Mouse (Mus musculus): ENCODE data around the gene Tspan10. TPM values are rescaled to one million over a fixed set of nuclear protein-coding genes. Genes with fewer than 3 reads are reported as not detected.

Gene Tspan10
- polyA plus RNA-seq, 1 experiment from 2014 or later, result not detected

GRCm38 (mm10) chr11:120490291-120491046, 48.0 kb downstream of the Tspan10 start:
- Histone ChIP-seq H3K27me3 (ENCODE audit: low read depth, poor library complexity, severe bottlenecking) (no peaks in the 10 kb centered on the region), H3K4me1 (peaks cover 57% of the 10 kb centered on the region), H3K36me3 (peaks cover 72% of the 10 kb centered on the region), H3K9me3 (replicated peaks) (no peaks in the 10 kb centered on the region), H3K27ac (peak overlapping the region; percentile 90), H3K4me3 (peak overlapping the region; percentile 97)
- 34% methylated on average over 4 of the region's 4 CpGs for WGBS
- DNase-seq (ENCODE audit: low spot score), result no peak

- Histone ChIP-seq H3K9me3 (replicated peaks) (no peaks in the 10 kb centered on the region), H3K27me3 (ENCODE audit: low read depth, poor library complexity, severe bottlenecking) (no peaks in the 10 kb centered on the region), H3K36me3 (peaks cover 72% of the 10 kb centered on the region), H3K4me1 (peaks cover 51% of the 10 kb centered on the region), H3K27ac (peak within 1 kb of the TSS; percentile 90), H3K4me3 (peak within 1 kb of the TSS; percentile 97)
- peak; percentile 89 for DNase-seq (ENCODE audit: low spot score)
- under 1% methylated on average over 35 of the region's 35 CpGs for WGBS
These were observed 49.0 kb downstream of the Tspan10 start, which contains the start of gene Slc25a10 for GRCm38 (mm10) chr11:120491317-120492023. Gene Slc25a10, plus strand, starts transcription at chr11:120491840.

DNA sequence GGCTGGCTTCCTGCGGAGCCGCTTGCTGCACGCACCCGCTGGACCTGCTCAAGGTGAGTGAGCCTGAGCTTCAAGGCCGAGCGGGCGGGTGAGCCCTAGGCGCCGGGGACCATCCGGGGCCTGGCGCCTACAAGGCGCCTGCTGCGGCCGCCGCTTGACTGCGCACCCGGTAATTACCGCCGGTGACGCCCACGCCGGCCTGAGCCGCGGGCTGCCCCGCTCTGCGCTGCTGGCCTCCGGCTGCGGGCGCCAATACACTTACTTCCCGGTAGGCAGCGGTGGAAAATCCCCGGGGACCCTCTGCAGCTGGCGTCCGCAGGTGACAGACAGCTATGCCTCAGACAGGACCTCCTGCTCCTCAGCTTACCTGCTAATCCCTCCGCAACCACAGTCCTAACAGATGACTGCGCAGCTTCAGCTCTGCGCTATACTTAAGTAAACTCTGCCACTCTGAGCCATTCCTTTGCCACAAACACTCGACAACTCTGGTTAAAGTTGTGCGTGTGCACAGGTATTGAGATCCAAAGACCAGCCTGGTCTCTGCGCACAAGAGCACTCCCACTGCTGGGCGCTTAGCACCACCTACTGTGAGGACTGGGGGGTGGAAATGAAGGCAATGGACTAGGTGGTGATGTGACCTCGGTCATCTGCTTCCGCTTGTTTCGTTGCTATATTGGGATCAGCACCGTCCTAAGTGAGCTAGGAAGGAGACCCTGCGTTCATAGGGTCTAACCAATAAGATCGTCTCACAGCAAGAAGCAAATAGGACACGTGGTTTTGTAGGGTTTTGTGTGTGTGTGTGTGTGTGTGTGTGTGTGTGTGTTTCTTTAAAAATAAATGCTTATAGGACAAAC, 49.8 kb downstream of the Tspan10 start:
- peaks cover 72% of the 10 kb centered on the region for H3K36me3 ChIP-seq
- H3K4me1 ChIP-seq, result peaks cover 51% of the 10 kb centered on the region
- H3K9me3 ChIP-seq (replicated peaks), result no peaks in the 10 kb centered on the region
- no peaks in the 10 kb centered on the region for H3K27me3 ChIP-seq (ENCODE audit: low read depth, poor library complexity, severe bottlenecking)
- H3K4me3 ChIP-seq, result peak overlapping the region; percentile 97
- under 1% methylated on average over 48 of the region's 48 CpGs for WGBS
- H3K27ac ChIP-seq, result peak overlapping the region; percentile 90
- DNase-seq (ENCODE audit: low spot score), result peak; percentile 65

DNA sequence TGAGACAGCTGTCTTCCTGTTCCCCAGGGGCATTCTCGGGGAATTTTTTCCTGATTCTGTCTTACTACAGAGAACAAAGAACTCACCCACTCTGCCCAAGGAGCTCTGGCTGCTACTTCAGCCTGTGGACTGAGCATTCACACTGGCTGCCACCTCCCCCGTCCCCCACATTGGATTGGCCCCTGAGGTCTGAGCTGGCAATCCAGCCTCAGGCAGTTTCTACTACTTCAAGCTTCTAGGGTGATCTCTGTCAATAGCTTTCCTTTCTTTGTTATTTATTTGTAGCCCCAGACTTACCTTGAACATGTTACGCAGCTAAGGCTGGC, 50.4 kb downstream of the Tspan10 start:
- Histone ChIP-seq H3K27ac (peak overlapping the region; percentile 90), H3K4me1 (peaks cover 51% of the 10 kb centered on the region), H3K9me3 (replicated peaks) (no peaks in the 10 kb centered on the region), H3K36me3 (peaks cover 72% of the 10 kb centered on the region), H3K4me3 (peak overlapping the region; percentile 97), H3K27me3 (ENCODE audit: low read depth, poor library complexity, severe bottlenecking) (no peaks in the 10 kb centered on the region)
- 30% methylated on average over 3 of the region's 3 CpGs for WGBS
- DNase-seq (ENCODE audit: low spot score), result peak; percentile 60

DNA sequence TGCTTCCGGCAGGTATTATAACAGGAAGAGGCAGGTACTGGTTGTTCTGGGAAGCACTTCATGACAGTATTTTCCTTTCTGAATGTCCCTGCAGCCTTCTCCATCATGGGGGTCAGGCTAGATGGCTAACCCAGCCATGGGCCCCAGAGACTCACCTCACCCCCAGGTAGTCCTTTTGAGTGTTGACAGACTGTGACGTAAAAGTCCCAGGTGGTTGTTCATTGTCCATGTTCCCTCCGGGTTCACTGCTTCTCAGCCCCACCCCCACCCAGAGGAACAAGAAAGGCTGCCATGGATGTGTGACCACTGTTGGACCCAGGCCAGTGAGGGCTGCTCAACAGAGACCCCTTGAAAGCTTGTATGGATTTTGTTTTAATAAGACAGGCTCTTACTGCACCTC, 50.9 kb downstream of the Tspan10 start:
- Histone ChIP-seq H3K27me3 (ENCODE audit: low read depth, poor library complexity, severe bottlenecking) (no peaks in the 10 kb centered on the region), H3K27ac (peak overlapping the region; percentile 90), H3K9me3 (replicated peaks) (no peaks in the 10 kb centered on the region), H3K4me3 (peak overlapping the region; percentile 97), H3K4me1 (peaks cover 51% of the 10 kb centered on the region), H3K36me3 (peaks cover 72% of the 10 kb centered on the region)
- DNase-seq (ENCODE audit: low spot score), result no peak
- WGBS, result 81% methylated on average over 3 of the region's 3 CpGs

DNA sequence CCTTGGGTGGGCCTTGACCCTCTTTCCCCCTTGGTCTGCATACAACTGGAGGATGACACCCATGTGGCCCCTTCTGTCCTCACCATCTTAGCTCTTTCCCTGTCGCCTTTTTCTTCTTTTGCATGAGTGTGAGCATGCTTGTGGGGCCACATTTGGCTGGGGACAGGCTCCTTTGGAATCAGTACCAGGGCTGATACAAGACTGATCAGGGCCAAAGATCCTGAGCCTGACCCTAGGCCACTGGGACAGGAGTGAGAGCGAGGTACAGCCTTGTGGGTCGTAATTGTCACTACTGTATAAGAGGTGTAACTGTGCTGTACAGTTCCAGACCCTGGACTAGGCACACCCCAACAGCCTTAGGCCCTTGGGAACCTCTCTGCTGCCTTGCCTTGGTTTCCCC, 51.5 kb downstream of the Tspan10 start:
- H3K36me3 ChIP-seq, result peaks cover 72% of the 10 kb centered on the region
- H3K4me1 ChIP-seq, result peaks cover 51% of the 10 kb centered on the region
- no peaks in the 10 kb centered on the region for H3K27me3 ChIP-seq (ENCODE audit: low read depth, poor library complexity, severe bottlenecking)
- H3K4me3 ChIP-seq, result peak overlapping the region; percentile 97; the same call in 1 of the 2 replicates
- 82% methylated on average over 3 of the region's 3 CpGs for WGBS
- no peak for DNase-seq (ENCODE audit: low spot score)
- 0 out of 2 replicates have a peak overlapping the region, but pooled peaks have one; percentile 19 for H3K27ac ChIP-seq
- no peaks in the 10 kb centered on the region for H3K9me3 ChIP-seq (replicated peaks)

Other genes starting within 250 kb of the Tspan10 start
- 19.9 and 20.3 TPM in 2 replicates for gene Bahcc1, start 209.7 kb upstream of the Tspan10 start, polyA plus RNA-seq (2016; fragmentation: Nextera tagmentation; extraction: Ambion mirVana)
- gene Actg1, start 94.1 kb upstream of the Tspan10 start, polyA plus RNA-seq (2016; fragmentation: Nextera tagmentation; extraction: Ambion mirVana), result 3,099 and 3,197 TPM in 2 replicates
- 0.35 and 0.74 TPM in 2 replicates for gene Fscn2, start 81.1 kb upstream of the Tspan10 start, polyA plus RNA-seq (2016; fragmentation: Nextera tagmentation; extraction: Ambion mirVana)
- 34.2 and 40.6 TPM in 2 replicates for gene Faap100, start 63.9 kb upstream of the Tspan10 start, polyA plus RNA-seq (2016; fragmentation: Nextera tagmentation; extraction: Ambion mirVana)
- 55.7 and 56.8 TPM in 2 replicates for gene Nploc4, start 4.9 kb upstream of the Tspan10 start, polyA plus RNA-seq (2016; fragmentation: Nextera tagmentation; extraction: Ambion mirVana)
- gene Pde6g, start 10.9 kb downstream of the Tspan10 start, polyA plus RNA-seq (2016; fragmentation: Nextera tagmentation; extraction: Ambion mirVana), result 0.24 TPM in 1 of 2 replicates, not detected in the other
- 9.7 and 10.5 TPM in 2 replicates for gene Oxld1, start 15.4 kb downstream of the Tspan10 start, polyA plus RNA-seq (2016; fragmentation: Nextera tagmentation; extraction: Ambion mirVana)
- gene Ccdc137, start 15.5 kb downstream of the Tspan10 start, polyA plus RNA-seq (2016; fragmentation: Nextera tagmentation; extraction: Ambion mirVana), result 48.9 and 56.7 TPM in 2 replicates
- gene Arl16, start 25.0 kb downstream of the Tspan10 start, polyA plus RNA-seq (2016; fragmentation: Nextera tagmentation; extraction: Ambion mirVana), result 54.2 and 65.6 TPM in 2 replicates
- gene Mrpl12, start 42.0 kb downstream of the Tspan10 start, polyA plus RNA-seq (2016; fragmentation: Nextera tagmentation; extraction: Ambion mirVana), result 187 and 250 TPM in 2 replicates
- 69.0 and 71.8 TPM in 2 replicates for gene Slc25a10, start 49.2 kb downstream of the Tspan10 start, polyA plus RNA-seq (2016; fragmentation: Nextera tagmentation; extraction: Ambion mirVana)
- gene Gcgr, start 88.1 kb downstream of the Tspan10 start, polyA plus RNA-seq (2016; fragmentation: Nextera tagmentation; extraction: Ambion mirVana), result 0.26 and 1.1 TPM in 2 replicates
- 223 and 235 TPM in 2 replicates for gene Mcrip1, start 107.1 kb downstream of the Tspan10 start, polyA plus RNA-seq (2016; fragmentation: Nextera tagmentation; extraction: Ambion mirVana)
- gene Ppp1r27, start 108.5 kb downstream of the Tspan10 start, polyA plus RNA-seq (2016; fragmentation: Nextera tagmentation; extraction: Ambion mirVana), result 0.25 and 0.26 TPM in 2 replicates
- 613 and 656 TPM in 2 replicates for gene P4hb, start 130.6 kb downstream of the Tspan10 start, polyA plus RNA-seq (2016; fragmentation: Nextera tagmentation; extraction: Ambion mirVana)
- 742 and 814 TPM in 2 replicates for gene Arhgdia, start 139.0 kb downstream of the Tspan10 start, polyA plus RNA-seq (2016; fragmentation: Nextera tagmentation; extraction: Ambion mirVana)
- gene Alyref, start 155.7 kb downstream of the Tspan10 start, polyA plus RNA-seq (2016; fragmentation: Nextera tagmentation; extraction: Ambion mirVana), result 720 and 728 TPM in 2 replicates
- gene Anapc11, start 155.8 kb downstream of the Tspan10 start, polyA plus RNA-seq (2016; fragmentation: Nextera tagmentation; extraction: Ambion mirVana), result 201 and 207 TPM in 2 replicates
- gene Npb, start 165.8 kb downstream of the Tspan10 start, polyA plus RNA-seq (2016; fragmentation: Nextera tagmentation; extraction: Ambion mirVana), result 0.56 TPM in 1 of 2 replicates, not detected in the other
- gene Pcyt2, start 175.3 kb downstream of the Tspan10 start, polyA plus RNA-seq (2016; fragmentation: Nextera tagmentation; extraction: Ambion mirVana), result 161 and 169 TPM in 2 replicates
- gene Sirt7, start 182.6 kb downstream of the Tspan10 start, polyA plus RNA-seq (2016; fragmentation: Nextera tagmentation; extraction: Ambion mirVana), result 27.2 and 28.8 TPM in 2 replicates
- 25.9 and 28.1 TPM in 2 replicates for gene Mafg, start 191.0 kb downstream of the Tspan10 start, polyA plus RNA-seq (2016; fragmentation: Nextera tagmentation; extraction: Ambion mirVana)
- 40.6 TPM in 2 replicates for gene Pycr1, start 201.1 kb downstream of the Tspan10 start, polyA plus RNA-seq (2016; fragmentation: Nextera tagmentation; extraction: Ambion mirVana)
- not detected in 2 replicates for gene Myadml2, start 205.5 kb downstream of the Tspan10 start, polyA plus RNA-seq (2016; fragmentation: Nextera tagmentation; extraction: Ambion mirVana)
- gene Notum, start 218.5 kb downstream of the Tspan10 start, polyA plus RNA-seq (2016; fragmentation: Nextera tagmentation; extraction: Ambion mirVana), result 9.1 and 10.1 TPM in 2 replicates
- gene Aspscr1, start 230.3 kb downstream of the Tspan10 start, polyA plus RNA-seq (2016; fragmentation: Nextera tagmentation; extraction: Ambion mirVana), result 166 and 171 TPM in 2 replicates